Mouse (Mus musculus) hindbrain, embryonic 11.5 days (tissue): ENCODE measurements around the gene Aox2. TPM values are rescaled to one million over a fixed set of nuclear protein-coding genes. Genes with fewer than 3 reads are reported as not detected.

Experiments used
- ATAC-seq: fragments of 200-750 bp; cut with Nextera tagmentation; 2 replicates; pipeline ENCODE4 v1.8.0; 2017; ENCODE audit warnings: mild to moderate bottlenecking, moderate TSS enrichment, moderate library complexity; ENCODE audit not compliant: low FRiP score
- DNase-seq: peaks from one replicate; pipeline ENCODE4 v3.0.0-alpha.2; 2015; ENCODE audit warnings: low spot score
- H3K27ac ChIP-seq: fragments of 300-500 bp; sonication (generic); 2 replicates; pipeline ENCODE4 v1.5.1; 2014; ENCODE audit warnings: mild to moderate bottlenecking, low read depth, low read length
- H3K27me3 ChIP-seq: fragments of 300-500 bp; sonication (generic); 2 replicates; pipeline ENCODE4 v1.6.1; 2014; ENCODE audit warnings: mild to moderate bottlenecking, low read length, moderate library complexity, mixed read lengths; ENCODE audit not compliant: control insufficient read depth, insufficient read depth
- H3K36me3 ChIP-seq: fragments of 300-500 bp; sonication (generic); 2 replicates; pipeline ENCODE4 v1.6.1; 2014; ENCODE audit warnings: mild to moderate bottlenecking, low read length, moderate library complexity, mixed read lengths; ENCODE audit not compliant: control insufficient read depth, insufficient read depth
- H3K4me1 ChIP-seq: fragments of 300-500 bp; sonication (generic); replicated peaks from 2 replicates; pipeline ENCODE4 v1.6.1; 2014; ENCODE audit warnings: low read length, mixed read lengths; ENCODE audit not compliant: control insufficient read depth, insufficient read depth
- H3K4me2 ChIP-seq: fragments of 300-500 bp; sonication (generic); replicated peaks from 2 replicates; pipeline ENCODE4 v1.6.1; 2014; ENCODE audit warnings: mild to moderate bottlenecking, low read depth, low read length
- H3K4me3 ChIP-seq: fragments of 300-500 bp; sonication (generic); 2 replicates; pipeline ENCODE4 v1.5.1; 2014; ENCODE audit warnings: low read depth, low read length
- H3K9ac ChIP-seq: fragments of 300-500 bp; sonication (generic); 2 replicates; pipeline ENCODE4 v1.6.1; 2014; ENCODE audit warnings: low read depth, low read length
- H3K9me3 ChIP-seq: fragments of 300-500 bp; sonication (generic); 2 replicates; pipeline ENCODE4 v1.6.1; 2016; ENCODE audit warnings: low read length; ENCODE audit not compliant: control insufficient read depth
- WGBS: fragments of 180-500 bp; shearing (Covaris S2); extraction: QIAGEN DNeasy Blood & Tissue Kit; methylation state at CpG from one replicate; pipeline ENCODE4 v1.1.7; 2014; 5-methylcytosine and 5-hydroxymethylcytosine counted together
- polyA plus RNA-seq: library from polyadenylated mRNA; unstranded; fragments of >200 nt; fragmentation: Nextera tagmentation; extraction: Ambion mirVana; gene quantifications from 2 replicates; pipeline ENCODE4 v1.2.1, GENCODE M21; 2014

Gene Aox2
- polyA plus RNA-seq, 1 experiment from 2014 or later, result 0.06 TPM

DNA sequence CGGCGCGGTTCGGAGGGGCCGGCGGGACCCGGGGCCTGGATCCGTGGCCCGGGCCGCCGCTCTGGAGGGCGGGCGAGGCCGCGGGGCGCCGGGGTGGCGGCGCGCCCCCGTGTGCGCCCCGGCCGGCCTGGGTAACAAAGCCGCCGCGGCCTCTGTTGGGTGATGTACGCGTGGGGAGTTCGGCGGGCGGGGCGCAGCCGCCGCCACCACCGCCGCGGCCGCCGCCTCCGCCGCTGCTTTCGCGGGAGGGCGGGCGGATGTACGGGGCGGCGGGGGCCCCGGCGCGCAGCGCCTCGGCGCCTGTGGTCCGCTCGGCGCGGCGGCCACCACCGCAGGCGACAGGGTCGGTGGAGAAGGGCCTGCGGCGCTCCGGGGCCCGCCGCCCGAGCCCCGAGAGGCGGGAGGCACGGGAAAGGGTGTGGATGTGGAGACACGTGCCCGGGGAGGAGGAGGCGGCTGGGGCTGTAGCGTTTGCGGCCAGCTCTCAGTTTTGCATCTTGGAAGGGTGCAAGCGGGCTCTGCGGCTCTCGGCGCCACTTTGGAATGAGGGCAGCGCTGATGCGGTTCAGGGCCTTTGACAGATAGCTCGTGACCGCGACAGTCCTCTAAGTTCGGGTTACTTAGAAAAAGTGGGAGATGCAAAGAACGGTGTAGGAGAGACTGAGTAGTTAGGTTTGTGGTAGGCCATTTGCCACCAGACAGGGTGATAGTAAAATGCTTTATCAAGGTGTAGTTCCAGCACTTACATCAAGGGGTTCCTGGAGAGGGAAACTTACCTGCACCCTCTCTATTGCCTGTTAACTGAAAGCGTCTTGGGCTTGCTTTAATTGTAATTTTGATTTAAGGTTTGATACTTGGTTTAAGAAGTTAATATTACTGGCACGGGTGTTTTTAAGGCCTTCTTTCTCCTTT is 115.4 kb downstream of the Aox2 start:
- Histone ChIP-seq H3K4me3 (peak overlapping the region; percentile 94), H3K27me3 (no peaks in the 10 kb centered on the region), H3K36me3 (peaks cover 10% of the 10 kb centered on the region), H3K4me1 (peaks cover 3% of the 10 kb centered on the region), H3K9me3 (no peaks in the 10 kb centered on the region), H3K4me2 (peak overlapping the region; percentile 72), H3K27ac (peak overlapping the region; percentile 95), H3K9ac (peak overlapping the region; percentile 96)
- DNase-seq (peak; percentile 56), ATAC-seq (peak; percentile 69)
- WGBS, result 1% methylated on average over 63 of the region's 90 CpGs

DNA sequence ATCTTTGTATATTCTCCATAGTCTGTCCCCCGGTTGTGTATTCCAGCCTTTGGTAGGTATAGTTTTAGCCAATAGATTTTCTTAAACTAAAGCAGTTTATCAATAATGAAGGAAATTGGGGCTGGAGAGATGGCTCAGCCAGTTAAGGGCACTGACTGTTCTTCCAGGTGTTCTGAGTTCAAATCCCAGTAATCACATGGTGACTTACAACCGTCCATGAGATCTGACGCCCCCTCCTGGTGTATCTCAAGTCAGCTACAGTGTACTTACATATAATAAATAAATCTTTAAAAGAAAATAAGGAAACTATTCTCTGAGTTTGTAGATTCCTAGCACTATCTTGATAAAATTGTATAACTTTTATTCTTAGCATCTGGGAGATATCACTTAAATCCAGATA is 117.2 kb downstream of the Aox2 start:
- H3K4me3 ChIP-seq, result no peak overlapping the region
- H3K27ac ChIP-seq, result no peak overlapping the region
- 91% methylated on average over 3 of the region's 3 CpGs for WGBS
- H3K4me1 ChIP-seq, result peaks cover 3% of the 10 kb centered on the region
- ATAC-seq (no peak), DNase-seq (no peak)
- no peaks in the 10 kb centered on the region for H3K9me3 ChIP-seq
- peaks cover 13% of the 10 kb centered on the region for H3K36me3 ChIP-seq
- H3K9ac ChIP-seq, result no peak overlapping the region
- no peak overlapping the region for H3K4me2 ChIP-seq
- H3K27me3 ChIP-seq, result no peaks in the 10 kb centered on the region

DNA sequence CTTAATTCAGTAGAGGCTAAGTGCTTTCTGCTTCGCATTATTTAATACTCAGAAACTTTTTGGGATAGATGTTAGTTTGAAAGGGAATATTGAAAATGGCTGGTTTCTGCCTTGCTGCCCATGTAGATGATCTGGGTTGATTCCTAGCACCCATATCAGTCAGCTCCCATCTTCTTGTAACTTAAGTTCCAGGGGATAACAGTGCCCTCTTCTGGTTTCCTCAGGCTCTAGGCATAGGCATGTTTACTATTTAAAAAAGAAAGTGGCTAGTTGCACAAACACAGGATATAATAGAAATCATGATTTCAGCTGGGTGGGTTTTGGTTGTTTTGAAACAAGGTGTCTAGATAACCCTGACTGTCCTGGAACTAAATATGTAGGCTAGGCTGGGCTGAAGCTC is 118.1 kb downstream of the Aox2 start:
- H3K27me3 ChIP-seq, result no peaks in the 10 kb centered on the region
- H3K4me3 ChIP-seq, result no peak overlapping the region
- H3K36me3 ChIP-seq, result peaks cover 18% of the 10 kb centered on the region
- DNase-seq (no peak), ATAC-seq (no peak)
- whole genome bisulfite sequencing, result 97% methylated on average over 1 of the region's 1 CpGs
- H3K9ac ChIP-seq, result no peak overlapping the region
- no peak overlapping the region for H3K27ac ChIP-seq
- H3K4me1 ChIP-seq, result peaks cover 3% of the 10 kb centered on the region
- no peaks in the 10 kb centered on the region for H3K9me3 ChIP-seq
- H3K4me2 ChIP-seq, result no peak overlapping the region

DNA sequence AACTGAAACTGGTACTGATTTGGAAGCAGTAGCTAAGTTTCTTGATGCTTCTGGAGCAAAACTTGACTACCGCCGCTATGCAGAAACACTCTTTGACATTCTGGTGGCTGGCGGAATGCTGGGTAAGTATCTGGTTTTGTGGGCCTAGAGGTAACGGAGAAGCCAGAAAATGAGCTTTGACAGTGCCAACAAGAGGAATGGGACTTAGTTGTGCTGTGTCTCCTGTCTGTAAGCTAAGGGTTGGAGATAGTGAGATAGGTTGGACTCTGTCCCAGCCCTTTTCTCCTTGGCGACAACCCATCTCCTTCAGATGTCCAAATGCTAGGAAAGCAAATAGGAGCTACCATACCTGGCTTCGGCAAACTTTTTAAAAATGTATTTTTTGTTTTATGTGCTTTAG is 119.6 kb downstream of the Aox2 start:
- no peak for ATAC-seq
- Histone ChIP-seq H3K4me2 (no peak overlapping the region), H3K9me3 (no peaks in the 10 kb centered on the region), H3K9ac (no peak overlapping the region), H3K27ac (no peak overlapping the region), H3K4me3 (no peak overlapping the region), H3K27me3 (no peaks in the 10 kb centered on the region), H3K36me3 (peaks cover 21% of the 10 kb centered on the region), H3K4me1 (no peaks in the 10 kb centered on the region)
- 92% methylated on average over 6 of the region's 6 CpGs for WGBS
- DNase-seq, result no peak

DNA sequence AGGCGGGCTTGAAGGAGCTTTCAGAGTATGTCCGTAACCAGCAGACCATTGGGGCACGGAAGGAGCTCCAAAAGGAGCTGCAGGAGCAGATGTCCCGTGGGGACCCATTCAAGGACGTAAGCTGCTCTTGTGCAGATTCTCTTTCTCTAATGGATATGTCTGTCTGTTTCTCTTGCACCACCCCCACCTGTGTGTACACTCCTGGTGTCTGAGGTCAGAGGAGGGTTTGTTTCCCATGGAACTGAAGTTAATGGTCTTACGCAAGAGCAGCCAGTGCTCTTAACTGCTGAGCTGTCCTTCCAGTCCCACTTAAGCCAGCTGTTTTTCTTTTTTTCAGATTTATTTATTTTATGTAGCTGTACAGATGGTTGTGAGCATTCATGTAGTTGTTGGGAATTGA is 123.3 kb downstream of the Aox2 start:
- H3K4me3 ChIP-seq, result no peak overlapping the region
- H3K9me3 ChIP-seq, result no peaks in the 10 kb centered on the region
- H3K4me1 ChIP-seq, result no peaks in the 10 kb centered on the region
- H3K27ac ChIP-seq, result no peak overlapping the region
- WGBS, result 90% methylated on average over 6 of the region's 6 CpGs
- H3K27me3 ChIP-seq, result no peaks in the 10 kb centered on the region
- H3K36me3 ChIP-seq, result peaks cover 16% of the 10 kb centered on the region
- no peak overlapping the region for H3K9ac ChIP-seq
- no peak for ATAC-seq
- DNase-seq, result no peak
- no peak overlapping the region for H3K4me2 ChIP-seq

DNA sequence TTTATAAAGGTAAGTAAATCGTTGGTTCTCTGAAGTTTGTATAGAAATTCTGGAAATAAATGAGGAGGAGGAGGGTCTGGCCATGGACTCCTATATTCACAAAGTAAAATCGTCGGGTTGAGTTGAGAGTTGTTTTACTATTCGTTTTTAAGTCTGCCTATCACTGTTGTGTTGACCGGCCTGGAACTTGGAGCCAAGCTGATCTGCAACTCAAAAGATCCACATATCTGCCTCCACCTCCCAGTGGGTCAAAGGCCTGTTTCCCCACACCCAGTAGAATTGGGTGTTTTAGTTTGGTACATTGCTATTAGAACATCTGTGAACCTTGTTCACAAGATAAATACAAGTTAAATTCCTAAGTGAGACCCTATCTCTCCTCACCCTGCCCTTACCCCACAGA is 125.6 kb downstream of the Aox2 start:
- H3K9me3 ChIP-seq, result no peaks in the 10 kb centered on the region
- no peak overlapping the region for H3K4me3 ChIP-seq
- no peaks in the 10 kb centered on the region for H3K27me3 ChIP-seq
- no peak overlapping the region for H3K27ac ChIP-seq
- H3K9ac ChIP-seq, result no peak overlapping the region
- WGBS, result 97% methylated on average over 5 of the region's 5 CpGs
- no peaks in the 10 kb centered on the region for H3K4me1 ChIP-seq
- no peak overlapping the region for H3K4me2 ChIP-seq
- H3K36me3 ChIP-seq, result peaks cover 13% of the 10 kb centered on the region; the same call in 1 of the 2 replicates
- ATAC-seq (no peak), DNase-seq (no peak)

DNA sequence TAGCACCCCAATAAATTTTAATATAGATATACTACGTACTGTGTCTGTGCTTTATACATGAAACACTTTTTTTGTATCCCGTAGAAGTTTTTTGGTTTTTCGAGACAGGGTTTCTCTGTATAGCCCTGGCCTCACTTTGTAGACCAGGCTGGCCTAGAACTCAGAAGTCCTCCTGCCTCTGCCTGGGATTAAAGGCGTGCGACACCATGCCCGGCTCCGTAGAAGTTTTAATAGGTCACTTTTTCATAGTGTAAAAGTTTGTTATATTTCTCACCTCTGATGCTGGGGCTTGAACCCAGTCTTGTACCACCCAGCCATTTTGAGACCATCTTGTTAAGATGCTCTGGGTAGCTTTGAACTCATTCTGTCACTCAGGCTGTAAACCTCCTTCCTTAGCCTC is 129.2 kb downstream of the Aox2 start:
- no peak overlapping the region for H3K4me3 ChIP-seq
- ATAC-seq, result no peak
- WGBS, result 96% methylated on average over 7 of the region's 7 CpGs
- no peak overlapping the region for H3K27ac ChIP-seq
- H3K36me3 ChIP-seq, result peaks cover 14% of the 10 kb centered on the region
- H3K9me3 ChIP-seq, result no peaks in the 10 kb centered on the region
- H3K27me3 ChIP-seq, result no peaks in the 10 kb centered on the region
- no peak overlapping the region for H3K4me2 ChIP-seq
- no peak overlapping the region for H3K9ac ChIP-seq
- no peaks in the 10 kb centered on the region for H3K4me1 ChIP-seq
- DNase-seq, result no peak

DNA sequence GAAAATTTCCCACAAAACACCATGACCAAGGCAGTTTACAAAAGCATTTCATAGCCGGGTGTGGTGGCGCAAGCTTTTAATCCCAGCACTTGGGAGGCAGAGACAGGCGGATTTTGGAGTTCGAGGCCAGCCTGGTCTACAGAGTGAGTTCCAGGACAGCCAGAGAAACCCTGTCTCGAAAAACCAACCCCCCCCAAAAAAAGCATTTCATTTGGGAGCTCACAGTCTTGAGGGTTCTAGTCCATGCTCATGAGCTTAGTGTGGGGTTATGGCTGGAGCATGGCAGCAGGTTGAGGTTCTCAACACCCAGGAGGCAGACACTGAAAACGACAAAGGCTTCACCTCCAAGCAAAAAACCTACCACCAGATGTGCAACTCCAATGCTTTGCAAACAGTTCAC is 130.0 kb downstream of the Aox2 start:
- DNase-seq, result no peak

DNA sequence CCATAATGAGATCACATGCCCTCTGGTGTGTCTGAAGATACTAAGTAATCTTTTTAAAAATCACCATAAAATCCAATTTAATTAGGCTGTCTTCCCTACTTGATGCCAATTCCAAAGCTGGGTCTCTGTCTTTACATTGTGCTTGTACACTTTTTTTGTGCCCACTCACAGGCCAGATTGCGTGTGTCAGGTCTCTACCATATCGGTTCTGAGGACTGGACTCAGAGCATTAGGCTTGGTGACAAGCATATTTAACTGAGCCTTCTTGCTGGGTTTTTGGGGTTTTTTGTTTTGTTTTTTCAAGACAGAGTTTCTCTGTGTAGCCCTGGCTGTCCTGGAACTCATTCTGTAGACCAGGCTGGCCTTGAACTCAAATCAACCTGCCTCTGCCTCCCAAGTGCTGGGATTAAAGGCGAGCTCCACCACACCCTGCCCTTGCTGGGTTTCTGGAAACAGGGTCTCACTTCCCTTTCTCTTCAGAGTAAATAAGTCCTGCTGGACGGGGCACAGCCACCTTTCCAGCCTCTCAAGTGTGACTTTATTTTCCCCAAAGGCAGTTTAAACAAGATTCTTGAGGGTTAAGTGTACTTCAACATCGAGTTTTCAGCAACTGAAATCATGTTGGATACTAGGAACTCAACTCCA is 131.5 kb downstream of the Aox2 start:
- H3K27me3 ChIP-seq, result no peaks in the 10 kb centered on the region
- DNase-seq, result no peak
- no peaks in the 10 kb centered on the region for H3K4me1 ChIP-seq
- H3K4me3 ChIP-seq, result no peak overlapping the region
- H3K9me3 ChIP-seq, result no peaks in the 10 kb centered on the region
- no peak overlapping the region for H3K9ac ChIP-seq
- peaks cover 21% of the 10 kb centered on the region for H3K36me3 ChIP-seq
- no peak overlapping the region for H3K4me2 ChIP-seq
- ATAC-seq, result no peak
- WGBS, result 79% methylated on average over 5 of the region's 5 CpGs
- no peak overlapping the region for H3K27ac ChIP-seq

More for the DNA sequence above, 130.0 kb downstream of the Aox2 start:
- Histone ChIP-seq H3K4me1 (no peaks in the 10 kb centered on the region), H3K36me3 (peaks cover 16% of the 10 kb centered on the region), H3K27me3 (no peaks in the 10 kb centered on the region), H3K9ac (no peak overlapping the region), H3K9me3 (no peaks in the 10 kb centered on the region), H3K4me2 (no peak overlapping the region), H3K4me3 (no peak overlapping the region), H3K27ac (no peak overlapping the region)
- 89% methylated on average over 6 of the region's 6 CpGs for WGBS
- ATAC-seq, result no peak
